Mouse (Mus musculus): ENCODE measurements at regions not wholly inside any gene's neighbourhood (a gene's known extent, or its start where the extent isn't known, plus 50 kb on each side); places are given as distances from the start of the nearest gene placed in this dataset.

GRCm38 (mm10) chr14:98848500-98848899, 145.6 kb downstream of the Rpl36a-ps1 start:
- intact Hi-C loops (cut with DNase I): no loop called here
- DNase-seq (ENCODE audit: low spot score in 2 of 2): no peak

- intact Hi-C loops (cut with DNase I): no loop called here
- no peak for DNase-seq (ENCODE audit: low spot score in 2 of 2)
These were observed 149.9 kb downstream of the Rpl36a-ps1 start for GRCm38 (mm10) chr14:98844221-98844620.

GRCm38 (mm10) chr14:98834316-98834715, 159.8 kb downstream of the Rpl36a-ps1 start:
- intact Hi-C loops (cut with DNase I): no loop called here
- no peak for DNase-seq (ENCODE audit: low spot score in 2 of 2)

GRCm38 (mm10) chr14:98833230-98833999, 160.7 kb downstream of the Rpl36a-ps1 start:
- intact Hi-C loops (cut with DNase I): no loop called here
- no peak for DNase-seq (ENCODE audit: low spot score in 2 of 2)

GRCm38 (mm10) chr14:98832401-98832800, 161.7 kb downstream of the Rpl36a-ps1 start:
- intact Hi-C loops (cut with DNase I): no loop called here
- DNase-seq (ENCODE audit: low spot score in 2 of 2): no peak

GRCm38 (mm10) chr14:98829958-98830633, 164.0 kb downstream of the Rpl36a-ps1 start:
- DNase-seq (ENCODE audit: low spot score in 2 of 2): peak in 1 of 2 experiments; percentile 22
- intact Hi-C loops (cut with DNase I): no loop called here

GRCm38 (mm10) chr14:98827490-98827889, 166.6 kb downstream of the Rpl36a-ps1 start:
- intact Hi-C loops (cut with DNase I): no loop called here
- no peak for DNase-seq (ENCODE audit: low spot score in 2 of 2)

GRCm38 (mm10) chr14:98813657-98814056, 180.5 kb downstream of the Rpl36a-ps1 start:
- no peak for DNase-seq (ENCODE audit: low spot score in 2 of 2)
- intact Hi-C loops (cut with DNase I): no loop called here

GRCm38 (mm10) chr14:98810259-98811042, 183.7 kb downstream of the Rpl36a-ps1 start:
- peak in 1 of 2 experiments; percentile 32 for DNase-seq (ENCODE audit: low spot score in 2 of 2)
- intact Hi-C loops (cut with DNase I): no loop called here

GRCm38 (mm10) chr14:98808117-98808516, 186.0 kb downstream of the Rpl36a-ps1 start:
- DNase-seq (ENCODE audit: low spot score in 2 of 2): no peak
- intact Hi-C loops (cut with DNase I): no loop called here

GRCm38 (mm10) chr14:98805066-98805465, 189.1 kb downstream of the Rpl36a-ps1 start:
- DNase-seq (ENCODE audit: low spot score in 2 of 2): peak in 1 of 2 experiments; percentile 33
- intact Hi-C loops (cut with DNase I): no loop called here

GRCm38 (mm10) chr14:98801293-98801692, 192.8 kb downstream of the Rpl36a-ps1 start:
- intact Hi-C loops (cut with DNase I): no loop called here
- DNase-seq (ENCODE audit: low spot score in 2 of 2): no peak

GRCm38 (mm10) chr14:98791970-98792369, 202.1 kb downstream of the Rpl36a-ps1 start:
- intact Hi-C loops (cut with DNase I): no loop called here
- no peak for DNase-seq (ENCODE audit: low spot score in 2 of 2)

- intact Hi-C loops (cut with DNase I): no loop called here
- DNase-seq (ENCODE audit: low spot score in 2 of 2): no peak
These were observed 202.7 kb downstream of the Rpl36a-ps1 start for GRCm38 (mm10) chr14:98791232-98791906.

GRCm38 (mm10) chr14:98789794-98790193, 204.3 kb downstream of the Rpl36a-ps1 start:
- intact Hi-C loops (cut with DNase I): no loop called here
- DNase-seq (ENCODE audit: low spot score in 2 of 2): no peak

GRCm38 (mm10) chr14:98781711-98782110, 212.4 kb downstream of the Rpl36a-ps1 start:
- no peak for DNase-seq (ENCODE audit: low spot score in 2 of 2)
- intact Hi-C loops (cut with DNase I): no loop called here

GRCm38 (mm10) chr14:98772080-98772479, 222.0 kb downstream of the Rpl36a-ps1 start:
- intact Hi-C loops (cut with DNase I): no loop called here
- DNase-seq (ENCODE audit: low spot score in 2 of 2): no peak

- intact Hi-C loops (cut with DNase I): no loop called here
- DNase-seq (ENCODE audit: low spot score in 2 of 2): no peak
These were observed 225.3 kb downstream of the Rpl36a-ps1 start for GRCm38 (mm10) chr14:98768845-98769244.

GRCm38 (mm10) chr14:98767481-98767880, 226.6 kb downstream of the Rpl36a-ps1 start:
- intact Hi-C loops (cut with DNase I): no loop called here
- peak in 1 of 2 experiments; percentile 57 for DNase-seq (ENCODE audit: low spot score in 2 of 2)

- DNase-seq (ENCODE audit: low spot score in 2 of 2): no peak
- intact Hi-C loops (cut with DNase I): no loop called here
These were observed 228.8 kb downstream of the Rpl36a-ps1 start for GRCm38 (mm10) chr14:98765358-98765757.
